Mouse (Mus musculus) liver, embryonic 11.5 days (tissue): ENCODE measurements around the gene Camkk1. TPM values are rescaled to one million over a fixed set of nuclear protein-coding genes. Genes with fewer than 3 reads are reported as not detected.

ENCODE experiments used
- ATAC-seq: fragments of 200-750 bp; cut with Nextera tagmentation; replicated peaks from 2 replicates; pipeline ENCODE4 v1.8.0; 2017; ENCODE audit warnings: moderate number of reproducible peaks, mild to moderate bottlenecking, moderate TSS enrichment, moderate library complexity; ENCODE audit not compliant: low FRiP score
- DNase-seq: peaks from one replicate; pipeline ENCODE4 v3.0.0-alpha.2; 2017; ENCODE audit warnings: low spot score
- H3K27ac ChIP-seq: fragments of 300-500 bp; sonication (generic); 2 replicates; pipeline ENCODE4 v1.5.1; 2014; ENCODE audit warnings: mild to moderate bottlenecking, low read depth, low read length, control low read depth
- H3K27me3 ChIP-seq: fragments of 300-500 bp; sonication (generic); replicated peaks from 2 replicates; pipeline ENCODE4 v1.6.1; 2014; ENCODE audit warnings: low read length, mixed read lengths; ENCODE audit not compliant: control insufficient read depth, insufficient read depth
- H3K36me3 ChIP-seq: fragments of 300-500 bp; sonication (generic); 2 replicates; pipeline ENCODE4 v1.6.1; 2014; ENCODE audit warnings: mild to moderate bottlenecking, low read length, moderate library complexity, mixed read lengths; ENCODE audit not compliant: control insufficient read depth, insufficient read depth
- H3K4me1 ChIP-seq: fragments of 300-500 bp; sonication (generic); replicated peaks from 2 replicates; pipeline ENCODE4 v1.6.1; 2014; ENCODE audit warnings: low read length, mixed read lengths; ENCODE audit not compliant: control insufficient read depth, insufficient read depth
- H3K4me2 ChIP-seq: fragments of 300-500 bp; sonication (generic); 2 replicates; pipeline ENCODE4 v1.6.1; 2014; ENCODE audit warnings: mild to moderate bottlenecking, control low read depth, moderate library complexity
- H3K4me3 ChIP-seq: fragments of 300-500 bp; sonication (generic); 2 replicates; pipeline ENCODE4 v1.5.1; 2014; ENCODE audit warnings: low read depth, low read length, control low read depth
- H3K9ac ChIP-seq: fragments of 300-500 bp; sonication (generic); 2 replicates; pipeline ENCODE4 v1.6.1; 2014; ENCODE audit warnings: low read depth, low read length, control low read depth
- H3K9me3 ChIP-seq: fragments of 300-500 bp; sonication (generic); 2 replicates; pipeline ENCODE4 v1.6.1; 2016; ENCODE audit warnings: low read length, inconsistent platforms, mixed read lengths; ENCODE audit not compliant: control insufficient read depth
- WGBS: fragments of 180-500 bp; shearing (Covaris S2); extraction: QIAGEN DNeasy Blood & Tissue Kit; methylation state at CpG from one replicate; pipeline ENCODE4 v1.1.7; 2014; 5-methylcytosine and 5-hydroxymethylcytosine counted together
- polyA plus RNA-seq: library from polyadenylated mRNA; unstranded; fragments of >200 nt; fragmentation: Nextera tagmentation; extraction: Ambion mirVana; gene quantifications from 2 replicates; pipeline ENCODE4 v1.2.1, GENCODE M21; 2014

Camkk1 gene
- polyA plus RNA-seq, 1 experiment from 2014 or later: 3.0 TPM

DNA sequence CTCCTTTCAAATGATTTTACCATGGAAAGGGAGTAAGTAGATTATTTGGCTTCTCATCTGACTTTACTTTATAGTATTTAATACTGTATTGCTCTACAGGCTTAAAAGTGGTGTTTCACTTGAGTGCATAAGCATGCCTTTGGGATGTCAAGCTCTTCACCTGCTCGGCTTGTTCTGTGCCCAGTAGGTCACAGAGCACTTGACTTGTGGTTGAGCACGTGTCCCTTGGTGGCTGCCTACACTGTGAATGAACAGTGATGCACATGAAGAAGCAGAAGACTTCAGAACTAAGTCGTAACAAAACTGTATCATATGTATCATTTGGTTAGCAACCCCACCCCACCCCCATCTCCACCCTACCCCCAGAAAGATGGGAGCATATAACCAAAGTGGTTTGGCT is 61.5 kb downstream of the Camkk1 start:
- Histone ChIP-seq H3K27ac (no peak overlapping the region), H3K4me1 (peaks cover 7% of the 10 kb centered on the region; the same call in 1 of the 2 replicates), H3K4me3 (no peak overlapping the region), H3K27me3 (no peaks in the 10 kb centered on the region), H3K9me3 (no peaks in the 10 kb centered on the region), H3K4me2 (no peak overlapping the region), H3K9ac (no peak overlapping the region), H3K36me3 (peaks cover 13% of the 10 kb centered on the region)
- WGBS: 85% methylated on average over 3 of the region's 3 CpGs
- no peak for ATAC-seq
- DNase-seq: no peak

GRCm38 (mm10) chr11:73084303-73084702 is 65.5 kb downstream of the Camkk1 start:
- Histone ChIP-seq H3K4me1 (peaks cover 7% of the 10 kb centered on the region; the same call in 1 of the 2 replicates), H3K27ac (no peak overlapping the region), H3K4me3 (no peak overlapping the region), H3K27me3 (no peaks in the 10 kb centered on the region), H3K4me2 (no peak overlapping the region), H3K36me3 (0 out of 2 replicates have a peak, but pooled peaks cover 2% of the 10 kb centered on the region), H3K9ac (no peak overlapping the region), H3K9me3 (no peaks in the 10 kb centered on the region)
- DNase-seq (no peak), ATAC-seq (no peak)
- WGBS: 51% methylated on average over 6 of the region's 6 CpGs

GRCm38 (mm10) chr11:73084804-73085231 is 66.0 kb downstream of the Camkk1 start:
- Histone ChIP-seq H3K4me2 (no peak overlapping the region), H3K9me3 (no peaks in the 10 kb centered on the region), H3K27me3 (no peaks in the 10 kb centered on the region), H3K27ac (peak overlapping the region; percentile 37; the same call in 1 of the 2 replicates), H3K9ac (no peak overlapping the region), H3K4me1 (peaks cover 7% of the 10 kb centered on the region), H3K4me3 (no peak overlapping the region), H3K36me3 (0 out of 2 replicates have a peak, but pooled peaks cover 2% of the 10 kb centered on the region)
- WGBS: 84% methylated on average over 10 of the region's 10 CpGs
- DNase-seq: no peak
- ATAC-seq: no peak

- Histone ChIP-seq H3K4me3 (no peak overlapping the region), H3K27ac (no peak overlapping the region), H3K27me3 (no peaks in the 10 kb centered on the region), H3K9me3 (no peaks in the 10 kb centered on the region), H3K9ac (no peak overlapping the region), H3K4me1 (peaks cover 7% of the 10 kb centered on the region), H3K4me2 (no peak overlapping the region), H3K36me3 (0 out of 2 replicates have a peak, but pooled peaks cover 2% of the 10 kb centered on the region)
- DNase-seq: no peak
- ATAC-seq: no peak
- WGBS: 60% methylated on average over 7 of the region's 7 CpGs
Measured at GRCm38 (mm10) chr11:73085391-73085790, 66.6 kb downstream of the Camkk1 start.

DNA sequence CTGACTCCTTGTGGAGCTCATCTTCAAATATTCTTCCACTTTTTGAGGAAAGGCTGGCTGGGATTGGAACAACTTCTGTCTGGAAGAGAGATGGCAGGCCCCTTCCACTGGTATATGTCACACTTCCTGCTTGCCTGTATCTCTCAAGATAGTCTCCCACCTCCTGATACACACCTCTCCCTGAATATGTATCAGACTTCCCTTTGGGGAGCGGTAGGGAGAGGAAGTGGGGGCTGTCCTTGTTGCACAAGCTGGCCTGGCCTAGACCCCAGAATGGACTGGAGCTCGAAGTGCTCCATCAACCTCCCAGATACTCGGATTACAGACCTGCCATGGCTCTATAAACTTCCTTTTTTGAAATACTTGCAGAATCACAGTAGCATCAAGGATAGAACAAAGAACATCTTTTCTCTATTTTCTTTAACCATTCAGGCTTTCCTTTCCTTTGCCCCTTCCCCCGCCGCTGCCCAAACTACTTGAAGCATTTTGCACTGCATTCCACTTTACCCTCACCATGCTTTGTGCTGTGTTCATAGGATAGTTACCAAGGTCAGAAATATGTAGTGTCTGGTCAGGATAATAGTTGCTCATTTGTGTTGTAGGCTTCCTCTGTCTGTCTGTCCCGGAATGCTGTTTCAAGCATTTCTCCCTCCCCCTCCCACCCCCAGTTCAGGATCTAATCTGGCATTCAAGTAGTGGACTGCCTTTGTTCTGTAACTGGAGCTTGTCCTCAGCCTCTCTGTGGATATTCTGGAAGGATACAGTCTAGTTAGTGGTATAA is 69.1 kb downstream of the Camkk1 start:
- no peak for DNase-seq
- H3K9me3 ChIP-seq: no peaks in the 10 kb centered on the region
- H3K4me1 ChIP-seq: peaks cover 7% of the 10 kb centered on the region
- no peaks in the 10 kb centered on the region for H3K36me3 ChIP-seq
- ATAC-seq: no peak
- no peak overlapping the region for H3K4me3 ChIP-seq
- H3K27ac ChIP-seq: no peak overlapping the region
- H3K27me3 ChIP-seq: no peaks in the 10 kb centered on the region
- no peak overlapping the region for H3K4me2 ChIP-seq
- 61% methylated on average over 6 of the region's 6 CpGs for WGBS
- no peak overlapping the region for H3K9ac ChIP-seq

DNA sequence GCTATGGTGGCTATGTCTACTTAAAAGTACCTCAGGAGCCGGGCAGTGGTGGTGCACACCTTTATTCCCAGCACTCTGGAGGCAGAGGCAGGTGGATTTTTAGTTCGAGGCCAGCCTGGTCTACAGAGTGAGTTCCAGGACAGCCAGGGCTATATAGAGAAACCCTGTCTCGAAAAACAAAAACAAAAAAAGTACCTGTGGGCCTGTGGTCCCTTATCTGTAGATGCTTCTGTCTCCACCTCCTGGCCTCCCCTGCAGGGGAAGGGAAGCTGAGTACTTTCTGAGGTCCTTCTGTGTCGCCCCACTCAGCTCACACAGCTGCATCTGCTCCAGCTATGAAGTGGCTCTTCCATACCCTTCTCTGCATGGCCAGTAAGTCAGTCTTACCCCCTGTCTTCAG is 71.5 kb downstream of the Camkk1 start, which contains the start of gene Itgae:
TSS of gene Itgae (plus strand) at position 301 of the 400 bp plus-strand sequence.
- DNase-seq (no peak), ATAC-seq (no peak)
- no peak within 1 kb of the TSS for H3K9ac ChIP-seq
- 72% methylated on average over 4 of the region's 4 CpGs for WGBS
- H3K4me1 ChIP-seq: no peaks in the 10 kb centered on the region; the same call in 1 of the 2 replicates
- no peaks in the 10 kb centered on the region for H3K36me3 ChIP-seq
- no peak within 1 kb of the TSS for H3K27ac ChIP-seq
- no peaks in the 10 kb centered on the region for H3K27me3 ChIP-seq
- no peak within 1 kb of the TSS for H3K4me2 ChIP-seq
- no peaks in the 10 kb centered on the region for H3K9me3 ChIP-seq
- no peak within 1 kb of the TSS for H3K4me3 ChIP-seq

DNA sequence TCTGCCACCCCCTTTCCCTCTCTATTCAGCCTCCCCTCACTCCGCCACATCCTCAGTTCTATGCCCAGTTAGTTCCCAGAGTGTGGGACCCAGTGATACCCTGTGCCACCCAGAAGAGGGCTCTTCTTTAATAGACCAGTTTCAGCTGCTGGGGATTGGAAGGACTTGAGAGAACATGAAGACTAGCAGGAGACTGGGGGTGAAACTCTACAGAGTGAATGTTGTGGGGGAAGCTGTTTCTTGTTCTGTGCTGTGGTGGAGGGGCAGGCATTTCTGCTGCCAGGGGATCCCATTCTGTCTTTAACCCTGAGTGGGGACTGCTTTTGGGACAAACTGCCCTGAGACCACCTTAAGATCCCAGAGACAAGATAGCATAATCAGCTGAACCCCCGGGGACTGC is 72.0 kb downstream of the Camkk1 start:
- ATAC-seq: no peak
- 80% methylated on average over 2 of the region's 2 CpGs for WGBS
- Histone ChIP-seq H3K27ac (no peak overlapping the region), H3K4me3 (no peak overlapping the region), H3K4me2 (no peak overlapping the region), H3K27me3 (no peaks in the 10 kb centered on the region), H3K36me3 (no peaks in the 10 kb centered on the region), H3K4me1 (no peaks in the 10 kb centered on the region; the same call in 1 of the 2 replicates), H3K9ac (no peak overlapping the region), H3K9me3 (no peaks in the 10 kb centered on the region)
- no peak for DNase-seq
